Mouse (Mus musculus) myocyte (in vitro differentiated cells): ENCODE measurements around the gene Gon7. TPM values are rescaled to one million over a fixed set of nuclear protein-coding genes. Genes with fewer than 3 reads are reported as not detected.

Source experiments
- H3K27me3 ChIP-seq: one replicate; pipeline ENCODE4 v1.6.1; 2011; ENCODE audit not compliant: control insufficient read depth, insufficient read depth, insufficient read length
- H3K36me3 ChIP-seq: one replicate; pipeline ENCODE4 v1.6.1; 2011; ENCODE audit not compliant: control insufficient read depth, insufficient read depth
- H3K4me2 ChIP-seq: one replicate; pipeline ENCODE4 v1.6.1; 2011; ENCODE audit warnings: low read depth, control low read depth
- H3K4me3 ChIP-seq: one replicate; pipeline ENCODE4 v1.5.1; 2011; ENCODE audit warnings: mild to moderate bottlenecking, control low read depth, moderate library complexity
- H3K79me2 ChIP-seq: one replicate; pipeline ENCODE4 v1.6.1; 2011; ENCODE audit not compliant: control insufficient read depth, insufficient read depth
- H3ac ChIP-seq: one replicate; pipeline ENCODE4 v1.6.1; 2011; ENCODE audit not compliant: control insufficient read depth, insufficient read length
- CEBPB ChIP-seq: IDR thresholded peaks from 2 replicates; pipeline ENCODE4 v1.6.1; 2011; ENCODE audit warnings: mild to moderate bottlenecking, moderate library complexity; ENCODE audit not compliant: poor library complexity, insufficient read depth, severe bottlenecking
- E2F4 ChIP-seq: IDR thresholded peaks from one replicate; pipeline ENCODE4 v1.6.1; 2011; ENCODE audit warnings: mild to moderate bottlenecking, control low read depth, moderate library complexity; ENCODE audit not compliant: insufficient read depth
- MAX ChIP-seq: IDR thresholded peaks from one replicate; pipeline ENCODE4 v1.6.1; 2011; ENCODE audit warnings: low read depth, mild to moderate bottlenecking, control low read depth
- MYOD1 ChIP-seq, 3 experiments: IDR thresholded peaks; one replicate each; pipeline ENCODE4 v1.6.1; 2011; ENCODE audit warnings: control low read depth in 2 of 3, low read depth in 2 of 3, mild to moderate bottlenecking in 2 of 3, moderate library complexity in 1 of 3; ENCODE audit not compliant: insufficient read length in 2 of 3, control insufficient read depth in 1 of 3
- MYOG ChIP-seq, 3 experiments: IDR thresholded peaks; one replicate each; pipeline ENCODE4 v1.6.1; 2011; ENCODE audit warnings: control low read depth in 2 of 3, low read depth in 2 of 3, mild to moderate bottlenecking in 2 of 3; ENCODE audit not compliant: insufficient read length in 2 of 3, control insufficient read depth in 1 of 3, insufficient read depth in 1 of 3
- POLR2A ChIP-seq: IDR thresholded peaks from one replicate; pipeline ENCODE4 v1.6.1; 2011; ENCODE audit warnings: low read depth, mild to moderate bottlenecking, control low read depth, moderate library complexity; ENCODE audit not compliant: insufficient read length
- POLR2AphosphoS2 ChIP-seq: IDR thresholded peaks from one replicate; pipeline ENCODE4 v1.6.1; 2011; ENCODE audit warnings: low read depth, control low read depth; ENCODE audit not compliant: insufficient read length
- REST ChIP-seq: IDR thresholded peaks from one replicate; pipeline ENCODE4 v1.6.1; 2011; ENCODE audit warnings: mild to moderate bottlenecking, control low read depth, moderate library complexity; ENCODE audit not compliant: insufficient read depth, insufficient read length
- SRF ChIP-seq: IDR thresholded peaks from one replicate; pipeline ENCODE4 v1.6.1; 2011; ENCODE audit warnings: low read depth; ENCODE audit not compliant: control insufficient read depth, insufficient read length
- TCF12 ChIP-seq: IDR thresholded peaks from one replicate; pipeline ENCODE4 v1.6.1; 2011; ENCODE audit warnings: mild to moderate bottlenecking, control low read depth; ENCODE audit not compliant: poor library complexity, insufficient read depth, severe bottlenecking
- TCF3 ChIP-seq: IDR thresholded peaks from one replicate; pipeline ENCODE4 v1.6.1; 2011; ENCODE audit warnings: low read depth, control low read depth; ENCODE audit not compliant: insufficient read length
- USF1 ChIP-seq: IDR thresholded peaks from one replicate; pipeline ENCODE4 v1.6.1; 2011; ENCODE audit warnings: low read depth, mild to moderate bottlenecking, control low read depth, moderate library complexity
- polyA plus RNA-seq: library from polyadenylated mRNA; unstranded; fragments of >200 nt; fragmentation: generic; extraction: Trizol; gene quantifications from one replicate; pipeline ENCODE4 v1.2.1, GENCODE M21; 2012; ENCODE audit warnings: missing spikeins

Gene Gon7
- polyA plus RNA-seq, 1 experiment = 9.7 TPM

GRCm38 (mm10) chr12:102740285-102740684 is 17.3 kb downstream of the Gon7 start:
- H3K36me3 ChIP-seq = no peaks in the 10 kb centered on the region
- H3ac ChIP-seq = no peak overlapping the region
- H3K27me3 ChIP-seq = no peaks in the 10 kb centered on the region
- peaks cover 15% of the 10 kb centered on the region for H3K79me2 ChIP-seq
- no peak for TF ChIP-seq USF1
- TF ChIP-seq E2F4 = no peak
- no peak for TF ChIP-seq MAX
- TF ChIP-seq TCF12 = no peak
- TF ChIP-seq TCF3 = no peak
- TF ChIP-seq SRF = no peak
- TF ChIP-seq POLR2AphosphoS2 = no peak
- no peak for TF ChIP-seq CEBPB
- TF ChIP-seq REST = no peak
- TF ChIP-seq MYOD1 (IDR thresholded peaks at IDR 0.05; ENCODE audit: control insufficient read depth in 1 of 3, insufficient read length in 2 of 3, low read depth in 2 of 3) = no peak
- TF ChIP-seq MYOG (IDR thresholded peaks at IDR 0.05; ENCODE audit: control insufficient read depth in 1 of 3, insufficient read depth in 1 of 3, insufficient read length in 2 of 3, low read depth in 2 of 3) = no peak
- TF ChIP-seq POLR2A = no peak
- no peak overlapping the region for H3K4me3 ChIP-seq
- H3K4me2 ChIP-seq = no peak overlapping the region

DNA sequence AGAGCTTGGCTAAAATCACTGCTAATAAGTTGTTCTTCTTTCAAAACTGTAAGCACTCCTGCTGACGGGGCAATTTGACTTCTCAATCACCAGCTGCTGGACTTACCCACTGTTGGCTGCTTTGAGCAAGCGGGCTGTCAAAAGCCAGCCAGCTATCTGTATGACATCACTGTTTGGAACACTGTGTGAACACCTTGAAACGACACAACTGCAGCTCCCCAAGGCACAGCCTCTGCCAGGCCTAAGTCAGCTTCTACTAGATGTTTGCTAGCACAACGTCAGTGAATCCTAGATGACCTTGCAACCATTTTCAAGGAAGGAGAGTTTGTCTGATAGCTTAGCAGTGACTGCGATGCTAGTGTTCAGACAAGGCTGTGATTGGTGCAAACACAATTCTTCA is 18.5 kb downstream of the Gon7 start:
- Histone ChIP-seq H3K36me3 (no peaks in the 10 kb centered on the region), H3K4me2 (no peak overlapping the region), H3K27me3 (no peaks in the 10 kb centered on the region), H3K4me3 (no peak overlapping the region), H3ac (no peak overlapping the region), H3K79me2 (peaks cover 3% of the 10 kb centered on the region)
- TF ChIP-seq POLR2A (no peak), SRF (no peak), USF1 (no peak), CEBPB (no peak), E2F4 (no peak), REST (no peak), POLR2AphosphoS2 (no peak), MYOD1 (IDR thresholded peaks at IDR 0.05; ENCODE audit: control insufficient read depth in 1 of 3, insufficient read length in 2 of 3, low read depth in 2 of 3) (no peak), MAX (no peak)

DNA sequence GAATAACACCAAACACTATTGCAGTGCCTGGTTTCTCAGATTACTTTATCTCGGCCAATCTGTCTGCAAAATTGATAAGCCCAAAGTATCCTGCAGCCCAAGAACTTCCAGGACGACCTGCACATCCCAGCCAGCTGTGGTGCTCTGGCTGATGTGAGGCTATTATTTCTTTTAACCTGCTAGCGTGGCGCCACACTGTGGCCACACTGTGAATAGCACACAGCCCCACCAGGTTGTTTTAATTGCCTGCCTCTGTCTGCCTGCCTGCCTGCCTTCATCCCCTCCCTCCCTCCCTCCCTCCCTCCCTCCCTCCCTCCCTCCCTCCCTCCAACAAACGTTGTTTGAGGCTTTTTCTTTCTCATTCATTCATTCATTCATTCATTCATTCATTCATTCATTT is 24.2 kb downstream of the Gon7 start:
- H3K4me3 ChIP-seq = no peak overlapping the region
- H3K79me2 ChIP-seq = no peaks in the 10 kb centered on the region
- H3K36me3 ChIP-seq = no peaks in the 10 kb centered on the region
- H3ac ChIP-seq = no peak overlapping the region
- no peaks in the 10 kb centered on the region for H3K27me3 ChIP-seq
- no peak overlapping the region for H3K4me2 ChIP-seq
- TF ChIP-seq TCF3 (no peak), USF1 (no peak), MYOD1 (IDR thresholded peaks at IDR 0.05; ENCODE audit: control insufficient read depth in 1 of 3, insufficient read length in 2 of 3, low read depth in 2 of 3) (no peak), E2F4 (no peak), TCF12 (no peak), REST (no peak)

DNA sequence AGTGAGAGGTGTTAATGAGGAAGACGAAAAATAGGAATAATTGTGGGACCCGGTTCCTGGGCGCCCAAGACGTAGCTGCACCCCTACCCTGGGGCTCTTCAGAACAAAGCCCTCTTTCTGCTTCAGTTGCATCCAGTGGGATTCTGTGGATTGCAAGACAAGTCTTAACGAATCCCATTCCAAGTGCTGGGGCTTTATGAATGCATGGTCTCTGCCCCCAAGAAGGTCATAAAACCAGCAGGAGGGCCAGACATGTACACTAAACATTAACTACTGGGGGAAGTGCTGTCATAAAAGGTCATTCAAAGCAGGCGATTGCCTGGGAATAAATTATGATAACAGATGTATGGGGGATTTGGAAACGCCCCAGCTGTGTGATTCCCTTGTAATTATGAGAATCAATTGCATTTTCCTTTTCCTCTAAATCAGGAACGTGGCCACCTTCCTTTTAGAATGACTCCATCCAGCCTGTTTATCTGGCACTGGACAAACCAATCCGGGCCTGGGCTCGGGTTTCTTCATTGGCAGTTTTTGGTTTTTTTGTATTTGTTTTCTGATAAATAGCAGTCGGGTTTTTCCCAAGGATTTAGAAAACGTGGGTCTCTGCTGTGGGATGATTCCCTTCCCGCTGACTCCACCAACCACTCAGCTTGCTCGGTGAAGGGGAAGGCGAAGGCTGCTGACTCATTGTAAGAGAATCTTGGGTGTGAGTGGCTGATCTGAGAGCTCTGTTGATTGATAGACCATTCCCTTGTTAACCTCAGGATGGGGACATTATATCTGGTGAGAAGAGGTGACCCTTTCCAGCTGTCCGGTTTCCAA is 26.6 kb downstream of the Gon7 start:
- no peaks in the 10 kb centered on the region for H3K27me3 ChIP-seq
- no peak overlapping the region for H3ac ChIP-seq
- H3K79me2 ChIP-seq = no peaks in the 10 kb centered on the region
- peak overlapping the region; percentile 80 for H3K4me2 ChIP-seq
- TF ChIP-seq MYOD1 (IDR thresholded peaks at IDR 0.05; ENCODE audit: control insufficient read depth in 1 of 3, insufficient read length in 2 of 3, low read depth in 2 of 3) = no peak
- no peak for TF ChIP-seq TCF3
- no peak for TF ChIP-seq E2F4
- no peak for TF ChIP-seq REST
- no peak for TF ChIP-seq MAX
- TF ChIP-seq POLR2AphosphoS2 = no peak
- TF ChIP-seq USF1 = no peak
- TF ChIP-seq CEBPB = no peak
- no peak for TF ChIP-seq POLR2A
- no peak for TF ChIP-seq MYOG (IDR thresholded peaks at IDR 0.05; ENCODE audit: control insufficient read depth in 1 of 3, insufficient read depth in 1 of 3, insufficient read length in 2 of 3, low read depth in 2 of 3)
- no peak for TF ChIP-seq SRF
- TF ChIP-seq TCF12 = no peak
- H3K36me3 ChIP-seq = no peaks in the 10 kb centered on the region
- H3K4me3 ChIP-seq = no peak overlapping the region
